Mouse (Mus musculus) erythroblast, embryonic 14.5 days (primary cell): ENCODE results near the gene Ppm1a.

Experiments
- GATA1 ChIP-seq: IDR thresholded peaks from 2 replicates; pipeline ENCODE4 v1.6.1; 2012; ENCODE audit warnings: low read length, inconsistent platforms, mixed read lengths
- TAL1 ChIP-seq: IDR thresholded peaks from 3 replicates; pipeline ENCODE4 v1.6.1; 2012; ENCODE audit warnings: low read length, inconsistent platforms, mixed read lengths

- TF ChIP-seq TAL1 (no peak), GATA1 (no peak)
These were observed 52.5 kb downstream of the Ppm1a start for GRCm38 (mm10) chr12:72809798-72810197.
